Mouse (Mus musculus) left cerebral cortex, postnatal 14 days (tissue): ENCODE results near the gene Zbtb16. TPM values are rescaled to one million over a fixed set of nuclear protein-coding genes. Genes with fewer than 3 reads are reported as not detected.

Experiments used
- DNase-seq, 2 experiments: peaks; one replicate each; pipeline ENCODE4 v3.0.0; 2021 to 2022; ENCODE audit warnings: low spot score in 2 of 2, mixed read lengths in 1 of 2
- intact Hi-C: fragments of 180-260 bp; cut with DNase I; formaldehyde crosslinking; loops from one replicate; pipeline ENCODE4 v1.15.1; 2025
- total RNA-seq, 2 experiments: library from RNA; stranded (reverse); gene quantifications; 2 replicates each; pipeline ENCODE4 v1.2.3; 2021

Zbtb16 gene
- total RNA-seq, 2 experiments from 2014 or later, result 56.2 to 65.7 TPM

DNA sequence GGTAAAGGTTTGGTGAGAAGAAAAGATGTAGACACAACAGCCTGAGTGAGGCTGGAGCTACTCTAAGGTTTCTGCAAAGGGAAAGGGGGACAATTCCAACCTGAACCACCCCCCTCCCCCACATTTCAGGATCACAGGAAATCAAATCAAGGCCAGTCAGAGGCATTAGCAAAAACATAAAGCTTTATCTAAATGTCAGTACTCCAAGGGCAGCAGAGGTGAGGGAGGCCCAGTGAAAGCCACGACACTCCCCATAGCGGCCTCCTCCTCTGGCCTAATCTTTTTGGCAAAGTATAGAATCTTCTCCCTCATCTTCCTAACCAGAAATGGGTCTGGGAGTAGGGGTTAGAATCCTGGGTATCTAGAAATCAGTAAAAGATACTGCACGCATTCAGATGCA is 113.0 kb downstream of the Zbtb16 start:
- intact Hi-C loops, result loop anchor here (2.0 to 5.0 kb wide), 2 partner anchors 14 to 56 kb away; no protein-coding TSS in a partner anchor
- no peak for DNase-seq

DNA sequence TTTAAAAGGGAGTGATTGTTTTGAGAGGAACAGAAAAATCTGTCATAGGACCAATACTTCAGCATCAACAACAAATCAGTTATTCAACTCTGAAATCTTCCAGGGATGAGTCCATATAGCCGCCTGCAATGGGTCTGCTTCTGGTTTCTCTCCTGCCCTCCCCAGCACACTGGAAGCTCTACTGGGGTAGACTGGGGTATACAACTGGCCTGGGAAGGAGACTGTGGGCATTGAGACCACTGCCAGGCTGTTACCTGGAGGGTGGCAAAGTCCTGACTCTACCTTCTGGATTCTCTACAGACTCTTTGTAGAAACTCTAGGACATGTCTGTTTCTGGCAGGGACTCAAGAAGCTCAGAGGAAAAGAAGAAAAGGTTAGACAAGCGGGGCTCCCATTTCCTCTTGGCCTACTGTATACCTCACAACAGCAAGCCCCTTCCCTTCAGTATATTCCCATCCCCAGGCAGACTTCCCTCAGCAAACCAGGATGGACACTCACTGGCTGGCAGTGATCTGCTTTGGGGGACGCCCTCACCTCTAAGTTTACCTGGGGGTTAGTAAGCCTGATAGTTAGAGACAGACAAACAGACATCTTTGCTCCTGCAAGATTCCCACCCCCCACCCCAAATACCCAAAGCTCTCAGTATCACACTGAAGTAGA is 113.6 kb downstream of the Zbtb16 start:
- no peak for DNase-seq
- intact Hi-C loops, result loop anchor here (2.0 to 5.0 kb wide), 2 partner anchors 14 to 55 kb away; no protein-coding TSS in a partner anchor

DNA sequence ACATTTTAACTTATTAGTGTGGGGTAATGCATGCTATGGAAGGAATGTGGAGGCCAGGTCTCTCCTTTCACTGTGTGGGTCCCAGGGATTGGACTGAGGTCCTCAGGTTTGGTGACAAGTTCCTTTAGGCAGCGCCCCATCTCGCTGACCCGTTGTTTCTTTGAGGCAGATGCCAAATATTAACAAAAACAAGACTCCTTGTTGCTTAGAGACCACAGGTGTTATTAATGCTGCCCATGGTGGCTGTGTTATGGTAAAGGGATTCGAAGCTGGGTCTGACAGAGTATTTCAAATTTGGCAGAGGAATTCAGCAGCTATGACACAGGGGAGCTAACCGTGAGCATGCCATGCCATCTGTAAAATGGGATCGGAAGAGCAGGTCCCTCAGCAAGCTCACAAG is 114.4 kb downstream of the Zbtb16 start:
- no peak for DNase-seq
- intact Hi-C loops, result loop anchor here (2.0 to 5.0 kb wide), 2 partner anchors 15 to 54 kb away; no protein-coding TSS in a partner anchor

DNA sequence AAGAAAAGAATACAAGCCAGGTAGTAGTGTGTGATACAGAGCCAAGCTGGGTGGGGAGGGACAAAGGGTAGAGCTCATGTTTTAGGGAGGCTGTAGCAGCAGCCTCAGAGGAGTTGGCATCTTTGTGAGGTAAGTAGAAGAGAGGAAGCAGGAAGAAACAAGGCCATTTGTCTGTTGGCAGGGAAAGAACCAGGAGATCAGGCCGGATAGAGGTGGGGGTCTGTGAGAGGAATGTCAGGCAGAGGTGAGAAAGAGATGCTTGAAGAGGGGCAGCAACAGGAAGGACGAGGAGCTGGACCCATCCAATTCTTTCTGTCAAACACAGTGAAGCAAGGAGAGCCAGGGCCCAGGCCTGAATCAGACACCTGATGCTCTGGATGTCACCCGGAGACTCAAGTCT is 114.8 kb downstream of the Zbtb16 start:
- DNase-seq, result no peak
- intact Hi-C loops, result loop anchor here (5.0 kb wide), 1 partner anchor 54 kb away; no protein-coding TSS in a partner anchor

DNA sequence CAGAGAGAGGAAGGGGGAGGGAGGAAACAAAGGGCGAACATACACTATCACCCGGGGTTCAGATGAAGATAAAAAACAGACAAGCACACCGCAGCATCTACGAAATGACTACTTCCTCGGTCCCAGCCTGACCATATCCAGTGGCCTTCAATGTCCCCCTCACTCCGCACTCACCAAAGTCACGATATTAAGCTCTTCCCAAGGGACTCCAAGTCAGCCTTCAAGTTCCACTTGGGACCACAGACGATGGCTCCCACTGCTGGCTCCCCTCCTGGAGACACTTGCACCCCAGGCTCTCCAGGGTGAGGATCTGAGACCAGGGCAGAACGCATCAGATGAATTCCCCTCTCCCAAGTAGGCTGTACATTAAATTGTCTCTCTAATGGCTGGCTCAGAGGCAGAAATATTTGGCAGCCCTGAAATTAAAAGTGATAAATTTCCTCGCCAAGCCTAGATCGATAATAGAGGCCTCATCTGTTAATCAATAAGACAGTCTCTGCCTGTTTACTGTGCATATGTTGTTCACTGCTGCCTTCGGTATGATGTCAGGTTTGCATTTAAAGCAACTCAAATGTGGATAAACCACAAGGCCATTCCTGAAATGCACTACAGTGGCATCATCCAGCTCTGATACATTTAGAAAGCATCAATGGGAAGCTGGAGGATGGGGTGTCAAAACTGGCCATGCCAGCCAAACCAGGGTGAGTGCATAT is 115.6 kb downstream of the Zbtb16 start:
- intact Hi-C loops, result loop anchor here (5.0 kb wide), 1 partner anchor 53 kb away; no protein-coding TSS in a partner anchor
- DNase-seq, result no peak

DNA sequence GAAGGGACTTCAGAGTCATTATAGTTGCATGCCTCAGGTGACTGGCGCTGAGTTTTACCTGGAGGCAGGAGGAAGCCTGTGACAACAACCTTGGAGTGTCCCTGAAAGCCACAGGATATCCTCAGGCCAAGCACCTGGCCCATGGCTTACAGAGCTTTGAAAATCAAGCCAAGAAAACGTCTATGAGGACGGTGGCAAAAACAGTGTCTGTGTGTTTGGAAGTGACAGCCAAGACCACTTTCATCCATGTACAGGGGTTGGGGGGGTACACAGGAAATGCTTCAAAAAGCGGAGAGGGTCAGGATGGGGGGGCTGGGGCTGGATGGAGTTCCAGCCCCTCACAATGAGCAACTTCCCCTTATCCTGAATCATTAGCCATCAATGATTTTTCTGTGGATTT is 116.4 kb downstream of the Zbtb16 start:
- DNase-seq, result no peak
- intact Hi-C loops, result loop anchor here (5.0 kb wide), 1 partner anchor 52 kb away; no protein-coding TSS in a partner anchor

DNA sequence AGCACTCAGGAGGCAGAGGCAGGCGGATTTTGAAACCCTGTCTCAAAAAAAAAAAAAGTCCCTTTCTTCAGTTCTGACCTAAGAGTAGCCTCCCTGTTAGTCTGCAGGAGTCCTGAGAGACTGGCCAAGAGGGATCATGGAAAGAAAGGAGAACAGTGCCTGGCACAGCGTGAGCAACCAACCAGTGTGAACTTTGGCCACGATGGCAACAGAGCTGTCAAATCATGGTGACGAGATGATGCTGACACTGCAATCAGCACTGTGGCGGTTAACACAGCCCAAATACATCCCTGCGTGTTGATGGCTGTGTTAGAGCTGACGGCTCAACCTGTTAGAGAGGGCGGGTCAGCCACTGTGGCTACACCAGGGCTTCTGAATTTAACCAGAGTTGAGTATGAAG is 119.5 kb downstream of the Zbtb16 start:
- intact Hi-C loops, result no loop called here
- no peak for DNase-seq

DNA sequence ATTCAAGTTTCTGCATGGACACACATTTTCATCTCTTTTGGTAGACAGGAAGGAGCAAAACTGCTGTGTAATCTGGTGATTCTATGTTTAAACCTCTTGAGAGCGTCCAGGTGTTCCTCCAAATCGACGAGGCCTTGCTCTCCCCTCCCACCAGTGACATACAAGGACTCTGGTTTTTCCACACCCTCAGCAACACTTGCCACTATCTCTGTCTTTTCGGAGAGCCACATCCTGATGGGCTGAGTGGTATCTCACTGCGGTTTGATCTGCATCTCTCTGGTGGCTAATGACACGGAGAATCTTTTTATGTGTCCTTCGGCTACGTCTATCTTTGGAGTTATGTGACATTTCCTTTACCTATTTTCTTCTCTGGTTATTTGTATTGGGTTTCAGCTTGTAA is 121.0 kb downstream of the Zbtb16 start:
- DNase-seq, result no peak
- intact Hi-C loops, result no loop called here

DNA sequence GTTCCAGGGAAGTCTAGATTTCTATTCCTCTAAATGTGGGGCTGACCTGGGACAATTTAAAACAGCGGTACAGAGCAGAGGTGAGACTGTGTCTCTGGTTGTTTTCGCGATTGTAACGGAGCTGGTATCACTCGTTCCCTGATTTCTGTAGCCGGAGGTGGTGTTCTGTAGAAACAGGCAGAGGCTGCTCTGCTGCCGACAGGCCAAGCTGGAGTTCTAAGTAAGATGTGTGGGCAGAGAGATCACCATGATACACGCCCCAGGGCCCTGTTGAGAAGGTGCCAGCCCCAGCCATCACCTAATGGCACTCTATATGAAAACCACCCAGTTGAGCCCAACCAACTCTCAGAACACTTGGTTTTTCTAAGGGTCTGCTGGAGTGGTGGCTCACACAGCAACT is 122.2 kb downstream of the Zbtb16 start:
- intact Hi-C loops, result no loop called here
- no peak for DNase-seq

DNA sequence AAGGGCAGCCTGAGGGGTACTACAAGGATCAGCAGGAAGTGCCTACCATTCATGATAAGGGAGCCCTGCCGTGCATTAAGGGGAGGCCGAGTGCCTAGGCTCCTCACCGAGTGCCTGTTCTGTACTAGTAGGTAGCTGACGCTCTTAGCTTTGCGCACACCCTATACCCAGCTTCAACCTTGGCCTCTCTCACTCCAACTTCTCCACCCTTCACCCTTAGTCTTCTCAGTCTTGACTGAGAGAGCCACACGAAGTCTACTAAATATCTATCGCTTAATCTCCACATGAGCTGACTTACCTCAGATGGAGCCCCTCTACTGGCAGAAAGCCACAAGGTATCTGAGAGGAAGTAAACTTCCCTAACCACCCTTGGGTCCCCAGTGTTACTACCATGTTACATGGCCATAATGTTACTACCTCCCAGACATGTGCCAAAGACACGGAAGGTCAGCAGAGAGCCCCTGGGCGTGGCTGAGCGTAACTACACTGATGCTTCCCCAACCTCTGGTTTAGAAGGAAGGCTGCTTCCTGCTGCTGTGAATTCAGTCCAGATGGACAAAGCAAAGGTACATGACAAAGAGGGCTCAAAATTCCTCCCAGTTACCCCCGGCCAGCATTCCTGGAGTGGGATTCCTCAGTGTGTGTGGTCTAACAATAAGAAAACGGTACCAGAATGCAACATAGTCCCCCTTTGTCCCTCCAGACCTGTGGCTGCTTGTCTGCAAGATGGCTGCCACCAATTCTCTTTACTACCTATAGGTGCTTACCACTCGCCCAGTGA is 122.8 kb downstream of the Zbtb16 start:
- intact Hi-C loops, result no loop called here
- no peak for DNase-seq

DNA sequence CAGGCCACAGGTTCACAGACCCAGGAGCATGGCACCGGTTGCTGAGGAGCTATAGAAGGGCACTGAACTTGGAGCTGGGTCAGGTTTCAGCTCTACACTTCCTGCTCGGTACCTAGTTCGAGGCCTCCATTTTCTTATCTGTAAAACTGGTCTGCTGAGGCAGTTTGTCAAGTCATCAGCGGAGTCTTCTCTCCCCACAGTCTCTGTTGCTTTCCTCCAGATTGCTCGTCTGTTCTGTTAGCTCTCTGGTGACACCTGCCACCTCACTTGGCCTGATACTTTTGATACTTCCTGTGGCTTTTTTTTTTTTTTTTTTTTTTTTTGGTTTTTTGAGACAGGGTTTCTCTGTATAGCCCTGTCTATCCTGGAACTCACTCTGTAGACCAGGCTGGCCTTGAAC is 124.2 kb downstream of the Zbtb16 start:
- intact Hi-C loops, result no loop called here
- no peak for DNase-seq

DNA sequence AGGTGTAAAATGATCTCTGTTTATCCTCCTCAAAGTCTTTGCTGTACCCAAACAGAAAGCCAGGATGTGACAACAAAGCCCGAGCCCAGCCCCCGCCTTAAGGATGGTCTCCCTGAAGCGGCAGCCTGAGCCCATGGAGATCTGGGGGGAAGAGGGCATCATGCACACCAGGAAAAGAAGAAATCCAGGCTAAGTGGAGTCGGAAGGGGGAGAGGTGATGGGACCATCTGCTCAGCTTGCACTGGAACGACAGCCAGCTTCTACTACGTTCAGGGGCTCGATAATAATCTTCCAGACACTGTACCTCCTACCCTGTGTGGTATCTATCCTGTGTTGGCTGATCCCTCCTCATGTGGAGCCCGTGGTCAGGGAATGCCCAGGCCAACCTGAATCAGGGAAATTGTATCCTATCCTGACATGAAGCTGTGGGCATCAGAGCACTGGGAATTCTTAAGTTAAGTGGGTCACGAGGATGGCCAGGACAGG is 124.7 kb downstream of the Zbtb16 start:
- no peak for DNase-seq
- intact Hi-C loops, result no loop called here

DNA sequence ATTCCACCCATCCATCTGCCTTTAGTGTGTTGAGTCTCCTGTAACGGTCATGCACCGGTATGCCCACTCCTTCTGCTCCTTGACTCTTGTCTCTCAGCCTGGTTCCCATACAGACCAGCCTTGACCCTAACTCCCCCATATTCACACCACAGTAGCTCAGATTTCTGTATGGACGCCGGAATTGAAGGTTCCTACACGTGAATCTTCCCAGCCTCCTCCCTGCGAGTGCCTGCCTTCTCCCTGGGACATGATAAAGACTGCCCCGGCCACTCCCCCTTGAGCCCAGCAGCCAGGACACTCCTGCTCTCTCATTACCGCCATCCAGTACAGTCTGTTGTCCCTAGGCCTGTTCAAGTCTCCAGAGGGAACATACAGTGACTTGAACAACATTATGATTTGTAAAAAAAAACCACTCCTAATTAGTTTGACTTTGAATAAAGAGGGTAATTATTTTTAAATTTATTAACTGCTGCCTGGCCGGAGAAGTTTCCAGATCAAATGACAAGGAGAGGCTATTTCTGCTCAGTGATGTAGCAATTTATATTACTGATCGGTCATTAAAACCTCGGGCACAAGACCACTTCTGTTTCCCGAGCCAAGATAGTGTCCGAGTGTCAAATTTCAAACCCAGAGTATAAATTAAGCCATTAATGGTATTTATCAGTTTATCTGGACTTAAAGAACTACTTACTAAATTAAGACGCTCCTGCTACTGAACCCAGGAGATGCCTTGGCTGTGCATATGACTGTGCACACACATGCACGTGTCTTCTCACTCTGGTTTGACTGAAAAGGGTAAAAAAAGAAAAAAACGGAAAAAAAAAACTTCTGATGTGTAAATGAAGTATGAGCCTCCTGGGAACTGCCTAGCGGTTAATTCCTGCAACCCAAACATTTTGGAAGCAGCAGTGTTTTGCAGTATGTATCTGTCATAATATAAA is 125.4 kb downstream of the Zbtb16 start:
- DNase-seq, result no peak
- intact Hi-C loops, result no loop called here

DNA sequence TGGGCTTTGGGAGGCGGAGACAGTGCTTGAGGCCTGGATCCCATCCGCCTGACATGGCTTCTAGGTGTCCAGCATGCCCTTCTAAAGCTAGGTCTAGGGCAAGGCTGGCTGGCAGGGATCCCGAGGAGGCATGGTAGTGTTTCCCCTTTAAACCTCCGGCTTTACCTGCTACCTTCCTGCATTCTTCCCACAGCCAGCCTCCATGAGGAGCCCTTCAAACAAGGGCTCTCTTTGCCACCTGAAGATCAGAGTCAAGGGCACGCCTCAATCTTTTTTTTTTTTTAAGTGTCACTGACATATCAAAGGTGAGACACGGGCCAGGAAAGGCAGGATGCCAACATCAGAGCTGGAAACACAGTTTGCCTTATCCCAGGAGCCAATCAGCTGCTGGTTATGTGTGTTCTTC is 128.2 kb downstream of the Zbtb16 start:
- no peak for DNase-seq
- intact Hi-C loops, result no loop called here

DNA sequence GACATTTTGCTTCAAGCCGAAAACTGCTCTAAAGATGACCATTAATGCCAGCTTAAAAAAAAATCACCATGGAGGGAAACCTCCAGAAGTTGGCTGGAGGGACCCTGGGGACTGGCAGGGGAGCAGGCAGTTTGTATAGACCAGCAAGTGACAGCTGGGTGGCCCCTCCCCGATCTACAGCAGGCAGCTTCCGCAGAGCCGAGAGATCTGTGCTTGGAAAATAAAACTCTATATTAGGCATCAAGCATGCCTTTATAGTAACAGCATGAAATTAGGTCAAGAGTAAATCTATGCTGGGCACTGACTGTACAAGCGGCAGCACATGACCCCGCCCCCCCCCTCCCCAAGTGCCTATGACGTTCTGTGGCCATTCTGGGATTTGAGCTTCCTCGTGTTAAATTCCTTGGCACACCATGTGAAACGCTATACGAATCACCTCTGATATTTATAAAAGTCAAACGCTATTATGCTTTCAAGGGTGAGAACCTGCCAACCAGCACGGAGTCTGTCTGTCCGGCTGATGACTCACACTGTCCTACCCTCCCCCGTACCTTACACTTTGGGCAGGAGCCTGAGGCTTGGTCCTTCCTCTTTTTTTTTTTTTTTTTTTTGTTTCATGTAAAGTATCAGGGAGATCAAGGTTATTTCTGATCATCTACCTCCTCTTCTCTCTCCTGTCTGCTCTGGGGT is 128.7 kb downstream of the Zbtb16 start:
- DNase-seq, result no peak
- intact Hi-C loops, result no loop called here

DNA sequence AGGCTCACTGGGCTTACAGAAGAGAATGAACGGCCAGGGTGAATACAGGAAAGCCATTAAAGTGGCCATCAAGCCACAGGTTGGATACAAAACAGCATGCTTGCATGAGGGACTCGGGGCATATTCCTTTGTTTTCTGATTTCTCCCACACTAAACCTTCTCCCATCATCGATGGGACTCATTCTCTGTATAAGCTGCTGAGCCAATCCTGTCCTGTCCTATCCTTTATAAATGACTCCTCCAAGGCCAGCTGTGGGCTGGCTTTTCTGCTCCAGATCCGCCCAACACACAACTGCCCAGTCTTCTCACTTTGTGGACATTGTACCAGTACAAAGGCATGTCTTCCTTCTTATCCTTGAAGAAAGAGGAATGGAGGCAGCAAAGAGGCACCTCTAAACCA is 134.7 kb downstream of the Zbtb16 start:
- DNase-seq, result no peak
- intact Hi-C loops, result no loop called here

DNA sequence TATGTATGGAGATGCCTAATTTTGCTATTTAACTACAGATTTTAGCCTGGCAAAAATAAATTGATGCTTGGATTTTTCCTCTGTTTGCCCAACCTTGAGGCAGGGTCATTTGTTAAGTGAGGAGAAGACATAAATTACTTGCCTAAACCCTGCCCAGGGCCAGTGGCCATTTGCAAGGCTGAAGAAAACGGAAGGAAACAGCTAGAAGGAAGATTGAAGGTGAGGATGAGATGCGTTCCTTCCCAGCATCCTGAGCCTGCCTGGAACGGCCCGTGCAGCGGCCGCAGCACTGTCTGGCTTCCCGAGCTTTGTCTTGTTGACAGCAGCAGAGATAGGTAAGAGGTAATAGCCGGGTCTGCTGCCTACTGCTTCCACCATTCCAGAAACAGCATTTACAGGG is 135.2 kb downstream of the Zbtb16 start:
- no peak for DNase-seq
- intact Hi-C loops, result no loop called here

DNA sequence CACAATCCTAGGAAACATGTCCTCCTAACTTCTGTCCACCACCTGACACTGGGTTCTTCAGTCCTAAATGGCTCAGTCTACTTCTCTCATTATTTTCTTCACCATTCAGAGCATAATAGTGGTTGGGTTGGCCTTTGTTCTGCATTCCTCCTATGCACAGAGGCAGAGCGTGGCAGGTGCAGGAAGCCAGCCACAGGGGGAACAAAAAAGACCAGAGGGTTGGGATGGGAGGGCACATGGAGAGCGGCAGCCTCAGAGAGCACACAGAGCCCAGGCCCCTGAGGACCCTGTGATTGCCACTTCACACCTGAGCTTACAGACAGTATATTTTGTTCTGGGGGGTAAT is 138.6 kb downstream of the Zbtb16 start:
- DNase-seq, result no peak
- intact Hi-C loops, result no loop called here
